Mouse (Mus musculus) bone marrow, adult 2 months (tissue): ENCODE results near the gene Akap2.

Source experiments
- CTCF ChIP-seq: fragments of 200-500 bp; IDR thresholded peaks from 2 replicates; pipeline ENCODE4 v1.5.1; 2011; ENCODE audit warnings: low read length, control low read depth; ENCODE audit not compliant: control insufficient read depth, insufficient read depth
- POLR2A ChIP-seq: fragments of 200-500 bp; IDR thresholded peaks from 2 replicates; pipeline ENCODE4 v1.6.1; 2011; ENCODE audit warnings: low read depth, mild to moderate bottlenecking, control low read depth, low read length, borderline replicate concordance; ENCODE audit not compliant: control insufficient read depth

DNA sequence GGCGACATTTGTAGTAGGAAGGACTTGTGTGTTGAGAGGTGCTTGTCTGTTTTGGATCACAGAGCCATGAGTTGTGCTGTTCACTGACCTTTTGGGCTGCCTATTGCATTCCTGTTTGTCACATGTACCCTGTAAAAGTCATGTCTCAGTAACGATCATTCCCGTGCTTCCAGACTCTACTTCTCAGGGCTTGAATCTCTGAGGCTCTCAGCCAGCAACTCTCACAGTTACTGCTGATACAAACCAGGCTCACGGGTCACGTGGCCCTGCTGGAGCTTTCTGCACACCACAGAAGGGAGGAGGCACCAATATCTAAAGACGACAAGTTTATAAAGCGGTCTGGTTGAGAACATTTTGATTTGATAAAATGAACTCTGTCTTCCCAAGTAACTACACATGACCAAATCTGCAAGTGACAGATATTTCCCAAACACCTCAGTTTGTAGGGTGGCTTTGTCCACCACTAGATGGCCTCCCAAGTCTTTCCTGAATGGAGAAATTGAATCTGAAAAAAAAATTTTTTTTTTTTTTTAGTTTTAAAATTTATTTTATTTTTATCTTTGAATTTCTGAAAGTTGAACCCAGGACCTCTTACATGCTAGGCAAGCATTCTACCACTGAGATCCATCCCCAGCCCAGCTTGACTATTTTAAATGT is 46.5 kb upstream of the Akap2 start:
- TF ChIP-seq POLR2A (no peak), CTCF (no peak)
